32 mouse cellular contexts compared by ENCODE assay signal in the genomic region with DNA sequence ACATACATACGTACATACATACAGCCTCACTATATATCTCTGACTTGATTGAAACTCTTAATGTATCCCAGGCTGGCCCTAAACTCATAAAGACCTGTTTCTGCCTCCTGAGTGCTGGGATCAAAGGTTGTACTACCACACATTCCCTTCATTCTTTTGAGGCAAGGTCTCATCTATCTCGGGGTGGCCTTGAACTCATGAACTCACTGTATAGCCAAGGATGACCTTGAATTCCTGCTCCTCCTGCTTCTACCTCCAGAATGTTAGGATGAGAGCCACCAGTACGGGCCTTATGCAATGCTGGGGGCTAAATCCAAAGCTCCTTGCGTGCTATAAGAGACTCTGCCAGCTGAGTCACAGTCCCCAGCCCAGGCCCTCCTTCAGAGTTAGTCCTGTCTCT. TPM values are rescaled to one million over a fixed set of nuclear protein-coding genes. Genes with fewer than 3 reads are reported as not detected.
"Had no signal": no experiment of that assay in that cellular context is flagged by ENCODE, and none has a peak within 500 bp of the region (broad histone marks: within the 10 kb centered on the region; RNA-seq: fewer than 3 reads in every experiment).

No protein-coding gene starts in this region.

- H3K9ac ChIP-seq: limb, embryonic 12.5 days; limb, embryonic 13.5 days; limb, embryonic 15.5 days; liver, embryonic 13.5 days; liver, embryonic 14.5 days; liver, embryonic 15.5 days; liver, postnatal 0 days; lung, embryonic 14.5 days; lung, embryonic 15.5 days; midbrain, embryonic 12.5 days; midbrain, embryonic 13.5 days; midbrain, embryonic 15.5 days; neural tube, embryonic 12.5 days had no signal

- H3K27ac ChIP-seq: limb, embryonic 10.5 days; limb, embryonic 12.5 days; limb, embryonic 13.5 days; limb, embryonic 15.5 days; liver, embryonic 13.5 days; liver, embryonic 14.5 days; liver, embryonic 15.5 days; lung, embryonic 15.5 days; macrophage; midbrain, embryonic 10.5 days; midbrain, embryonic 12.5 days; midbrain, embryonic 13.5 days; midbrain, embryonic 15.5 days; neural tube, embryonic 12.5 days had no signal

- H3K4me3 ChIP-seq: limb, embryonic 10.5 days; limb, embryonic 12.5 days; limb, embryonic 13.5 days; limb, embryonic 15.5 days; liver, embryonic 13.5 days; liver, embryonic 15.5 days; lung, embryonic 15.5 days; megakaryocyte, embryonic 14.5 days; midbrain, embryonic 10.5 days; midbrain, embryonic 12.5 days; midbrain, embryonic 13.5 days; midbrain, embryonic 15.5 days; myocyte; neural tube, embryonic 12.5 days had no signal

- H3K4me2 ChIP-seq: limb, embryonic 12.5 days; limb, embryonic 13.5 days; limb, embryonic 15.5 days; liver, embryonic 11.5 days; liver, embryonic 13.5 days; liver, embryonic 15.5 days; lung, embryonic 14.5 days; lung, embryonic 15.5 days; midbrain, embryonic 11.5 days; midbrain, embryonic 12.5 days; midbrain, embryonic 13.5 days; midbrain, embryonic 15.5 days; neural tube, embryonic 12.5 days had no signal

- H3K9me3 ChIP-seq: limb, embryonic 10.5 days; limb, embryonic 12.5 days; limb, embryonic 13.5 days; limb, embryonic 15.5 days; liver, embryonic 13.5 days; liver, embryonic 15.5 days; lung, embryonic 15.5 days; midbrain, embryonic 10.5 days; midbrain, embryonic 12.5 days; midbrain, embryonic 13.5 days; midbrain, embryonic 15.5 days; neural tube, embryonic 12.5 days had no signal

- H3K36me3 ChIP-seq: limb, embryonic 10.5 days; limb, embryonic 12.5 days; limb, embryonic 13.5 days; limb, embryonic 15.5 days; lung, embryonic 15.5 days; midbrain, embryonic 10.5 days; midbrain, embryonic 12.5 days; midbrain, embryonic 13.5 days; midbrain, embryonic 15.5 days; neural tube, embryonic 12.5 days had no signal

- DNase-seq: left cerebral cortex, postnatal 4 days; liver; liver, embryonic 13.5 days; liver, postnatal 0 days; lung, adult 18-20 months; lung, adult 2 months; lung, embryonic 14.5 days; lung, postnatal 10 days; lung, postnatal 14 days; lung, postnatal 36 days; lung, postnatal 4 days; midbrain, embryonic 14.5 days had no signal

- ATAC-seq: liver, postnatal 0 days; lung, postnatal 0 days; midbrain, embryonic 13.5 days; midbrain, embryonic 15.5 days; midbrain, embryonic 16.5 days had no signal

- H3K4me1 ChIP-seq: limb, embryonic 10.5 days; limb, embryonic 12.5 days; limb, embryonic 13.5 days; limb, embryonic 15.5 days; liver, embryonic 15.5 days; lung, embryonic 15.5 days; midbrain, embryonic 10.5 days; midbrain, embryonic 12.5 days; midbrain, embryonic 13.5 days; midbrain, embryonic 15.5 days; neural tube, embryonic 12.5 days had no signal

RNA-seq across cellular contexts. Expression of a gene that starts 7.1 kb away (rescaled TPM):
- total RNA-seq: megakaryocyte-erythroid progenitor cell, adult 5-6 weeks had no signal
